Mouse (Mus musculus) CD4-positive, CD25-positive, alpha-beta regulatory T cell, adult 4 months (primary cell): ENCODE results near the gene Gm47429. TPM values are rescaled to one million over a fixed set of nuclear protein-coding genes. Genes with fewer than 3 reads are reported as not detected.
"Not testable (repeated sequence)": the region's sequence is repeated elsewhere in the genome, so short reads cannot be mapped to it uniquely, and the experiment has no call there.

Source experiments
- ATAC-seq: one replicate; pipeline ENCODE4 v1.8.0; 2017
- polyA plus RNA-seq, 2 experiments: library from polyadenylated mRNA; unstranded; fragments of 100-300 nt; shearing (Covaris generic); gene quantifications; one replicate each; pipeline ENCODE4 v1.2.1; 2017

Gene Gm47429
- not detected for polyA plus RNA-seq

DNA sequence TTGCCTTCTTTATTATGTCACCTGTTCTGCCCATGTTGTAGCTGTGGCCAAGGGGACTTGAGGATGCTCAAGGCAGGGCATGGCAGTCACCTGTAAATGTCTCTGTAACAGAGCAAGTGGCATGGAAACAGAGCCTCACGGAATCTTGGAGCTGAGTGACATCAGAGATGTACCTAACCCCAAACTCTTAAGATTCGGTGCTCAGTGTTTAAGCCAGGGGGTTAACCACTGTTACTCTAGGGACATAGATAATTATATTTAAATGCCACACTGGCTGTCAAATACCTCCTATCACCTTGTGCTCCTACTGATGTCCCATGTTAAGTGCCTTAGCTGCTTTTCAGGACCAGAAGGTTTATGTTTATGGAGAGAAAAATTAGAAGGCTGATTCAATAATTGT is at the start of gene Gm47429:
Gene Gm47429 (minus strand): TSS at position 101 of the 400 bp plus-strand sequence.
- no peak for ATAC-seq

DNA sequence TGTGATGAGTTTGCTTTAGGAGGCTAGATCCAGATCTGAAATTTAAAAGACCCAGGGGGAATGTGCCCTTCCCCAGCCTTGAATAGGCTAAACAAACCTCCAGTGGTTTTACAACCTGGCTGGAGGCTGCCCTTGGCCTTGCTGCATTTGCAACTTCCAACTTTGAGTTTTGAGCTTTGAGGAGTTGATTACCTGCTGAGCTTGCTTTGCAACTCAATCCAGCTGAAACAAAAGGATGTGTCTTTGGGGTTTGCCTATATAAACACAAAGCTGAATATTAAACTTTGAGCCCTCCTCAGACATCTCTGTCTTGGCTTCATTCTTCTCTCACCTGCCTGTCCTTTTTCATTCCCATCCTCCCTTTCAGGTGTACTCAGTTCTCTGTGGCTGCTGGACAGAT is 44.8 kb upstream of the Gm47429 start:
- not testable (repeated sequence) for ATAC-seq

DNA sequence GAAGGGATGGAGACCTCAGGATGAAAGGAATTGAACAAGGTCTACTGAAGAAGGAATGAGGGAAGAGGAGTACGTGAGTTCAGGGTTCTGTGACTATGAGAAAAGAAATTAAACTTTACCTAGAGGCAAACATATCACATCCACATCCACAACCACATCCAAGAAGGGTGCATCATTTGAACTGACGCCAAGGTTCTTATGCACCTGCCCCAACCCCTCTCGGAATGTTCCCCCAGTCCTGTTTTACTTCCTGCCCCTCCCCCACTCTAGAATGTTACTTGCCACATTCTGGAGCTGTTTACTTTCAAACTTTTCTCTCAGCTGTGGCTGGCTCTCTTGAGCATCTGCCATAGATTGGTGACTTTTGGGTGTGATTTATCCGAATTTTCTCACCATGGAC is 23.3 kb upstream of the Gm47429 start, which contains the start of gene Nutm2:
Gene Nutm2 (plus strand): TSS at position 301 of the 400 bp plus-strand sequence.
- ATAC-seq: no peak

DNA sequence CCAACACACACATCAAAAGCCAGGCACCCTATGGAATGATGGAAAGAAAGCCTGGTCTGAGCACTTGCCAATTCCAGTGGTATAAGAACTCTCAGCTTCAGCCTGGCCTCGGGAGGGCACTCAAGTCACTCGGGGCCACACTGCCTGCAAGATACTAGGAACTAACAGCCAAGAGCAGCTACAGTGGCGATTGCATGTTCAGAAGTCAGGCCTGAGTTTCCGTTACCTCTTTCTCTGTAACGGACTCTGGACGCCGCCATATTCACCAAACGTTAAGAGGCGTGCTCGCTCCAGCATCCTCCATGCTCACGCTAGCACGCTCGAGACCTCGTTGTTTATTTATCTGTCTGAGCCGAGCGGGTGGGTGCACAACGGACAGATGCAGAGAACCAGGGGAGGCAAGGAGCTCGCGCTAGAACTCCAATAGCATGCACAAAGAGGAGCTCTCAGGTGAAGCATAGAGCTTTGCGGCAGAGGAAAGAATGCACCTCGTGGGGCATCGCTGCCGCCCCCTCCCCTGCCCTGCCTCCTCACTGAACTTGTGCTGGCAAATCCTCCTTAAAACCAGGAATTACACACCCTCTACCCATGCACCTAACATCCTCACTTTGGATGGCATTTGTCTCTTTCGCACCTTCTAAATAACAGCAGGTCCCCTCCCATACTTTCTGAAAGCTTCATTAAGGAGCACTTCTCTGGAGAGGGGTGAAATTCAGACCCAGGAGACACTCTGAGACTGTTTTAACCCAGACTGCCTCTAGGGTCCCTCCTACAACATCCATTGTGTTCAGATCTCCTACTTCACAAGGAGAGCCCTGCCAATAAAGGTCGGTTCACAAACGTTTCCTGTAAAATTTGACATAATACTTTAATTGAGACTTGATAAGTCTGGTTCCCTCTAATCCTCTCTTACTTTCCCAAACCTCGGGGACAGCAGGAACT is 21.2 kb upstream of the Gm47429 start:
- no peak for ATAC-seq

DNA sequence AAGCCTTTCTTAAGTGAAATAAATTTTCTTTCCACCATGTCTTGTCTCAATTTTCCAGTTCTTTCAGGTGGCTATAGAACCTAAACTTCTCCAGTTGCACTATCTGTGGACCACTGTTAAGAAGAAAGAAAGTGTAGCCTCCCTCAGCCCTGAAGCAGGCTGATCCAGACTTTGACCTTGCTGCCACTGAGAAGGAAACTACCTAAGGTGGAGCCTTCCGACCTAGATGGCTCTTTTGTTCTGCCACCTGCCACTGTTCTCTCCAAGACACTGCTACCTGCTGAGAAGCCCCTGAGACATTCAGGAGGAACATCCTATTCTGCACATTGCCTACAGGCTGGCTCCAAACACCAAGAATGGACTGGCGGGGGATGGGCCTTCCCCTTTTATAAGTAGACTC is 16.7 kb upstream of the Gm47429 start:
- ATAC-seq: not testable (repeated sequence)

- no peak for ATAC-seq
Observed at GRCm38 (mm10) chr13:50453426-50453825, 9.7 kb upstream of the Gm47429 start.

- not testable (repeated sequence) for ATAC-seq
Observed at GRCm38 (mm10) chr13:50452266-50452665, 8.6 kb upstream of the Gm47429 start.

DNA sequence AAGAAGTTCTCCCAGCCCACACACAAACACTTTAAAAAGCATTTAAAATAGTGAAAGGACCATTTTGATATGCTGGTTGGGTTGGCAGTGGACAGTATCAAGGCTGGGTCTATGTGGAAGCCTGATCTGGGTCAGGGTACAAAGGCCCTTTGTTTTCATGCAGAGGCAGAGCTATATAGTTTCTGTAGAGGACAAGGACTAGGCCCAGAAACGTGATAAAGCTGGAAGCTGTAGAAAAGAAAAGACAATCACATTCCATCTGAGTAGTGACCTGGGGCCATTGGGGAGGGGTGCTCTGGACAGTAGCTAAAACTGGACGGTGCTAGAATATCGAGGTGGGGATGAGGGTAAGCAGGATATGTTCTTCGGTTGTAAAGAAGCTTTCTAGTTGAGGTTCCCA is 1.5 kb upstream of the Gm47429 start:
- no peak for ATAC-seq

GRCm38 (mm10) chr13:50426686-50427085 is 17.0 kb downstream of the Gm47429 start:
- no peak for ATAC-seq

- no peak for ATAC-seq
Observed at GRCm38 (mm10) chr13:50424517-50424916, 19.2 kb downstream of the Gm47429 start.

DNA sequence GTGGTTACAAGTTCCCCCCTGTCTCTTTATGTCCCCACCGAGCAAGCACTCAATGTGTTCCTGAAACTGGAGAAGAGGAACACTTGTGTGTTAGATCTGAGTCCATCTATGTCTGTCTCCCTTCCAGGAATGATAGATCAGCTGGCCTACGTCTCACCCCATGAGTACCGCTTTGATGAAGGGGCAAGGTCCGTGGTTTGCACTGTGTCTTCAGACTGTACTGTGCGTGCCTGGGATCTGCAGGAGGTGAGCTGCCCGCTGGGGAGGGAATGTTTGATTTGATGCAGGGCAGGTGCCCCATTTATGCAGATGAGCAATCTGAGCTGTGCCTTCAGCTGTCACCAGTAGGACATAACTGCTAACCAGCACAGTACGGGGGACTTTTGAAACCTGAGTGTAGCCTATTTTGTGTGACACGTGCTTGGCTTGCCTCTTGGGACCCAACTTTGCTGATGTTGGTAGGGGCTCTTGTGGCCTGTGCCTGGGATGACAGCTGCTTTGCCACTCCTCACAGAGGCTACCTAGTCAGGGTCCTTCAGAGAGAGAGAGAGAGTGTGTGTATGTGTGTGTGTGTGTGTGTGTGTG is 20.0 kb downstream of the Gm47429 start:
- ATAC-seq: no peak

GRCm38 (mm10) chr13:50418421-50418820 is 25.3 kb downstream of the Gm47429 start:
- ATAC-seq: no peak

GRCm38 (mm10) chr13:50417389-50418183 is 26.1 kb downstream of the Gm47429 start, which contains the start of gene Fbxw17:
TSS of gene Fbxw17 (plus strand) at chr13:50417864.
- ATAC-seq: peak; percentile 97

Other genes with a start within 250 kb of the Gm47429 start
- not detected for gene Gm906, start 193.6 kb downstream of the Gm47429 start, polyA plus RNA-seq
- gene Fbxw17, start 26.0 kb downstream of the Gm47429 start, polyA plus RNA-seq: 10 to 100 TPM; 24.7 to 43.6 TPM
- gene Nutm2, start 23.4 kb upstream of the Gm47429 start, polyA plus RNA-seq: not detected
- not detected for gene Gm904, start 199.3 kb upstream of the Gm47429 start, polyA plus RNA-seq